Mouse (Mus musculus) forebrain, embryonic 14.5 days (tissue): ENCODE measurements around the gene Zfyve1. TPM values are rescaled to one million over a fixed set of nuclear protein-coding genes. Genes with fewer than 3 reads are reported as not detected.
A peak's percentile ranks its signal among the peaks of the same experiment; 100 is the strongest.
"Not testable (repeated sequence)": the region's sequence is repeated elsewhere in the genome, so short reads cannot be mapped to it uniquely, and the experiment has no call there.

Experiments used
- ATAC-seq: fragments of 200-750 bp; cut with Nextera tagmentation; 2 replicates; pipeline ENCODE4 v1.8.0; 2017; ENCODE audit warnings: mild to moderate bottlenecking, moderate library complexity
- DNase-seq: peaks from one replicate; pipeline ENCODE4 v3.0.0-alpha.2; 2015; ENCODE audit warnings: low spot score
- H3K27ac ChIP-seq: fragments of 300-500 bp; sonication (generic); 2 replicates; pipeline ENCODE4 v1.5.1; 2014; ENCODE audit warnings: low read depth, mild to moderate bottlenecking, control low read depth, low read length, moderate library complexity
- H3K27me3 ChIP-seq: fragments of 300-500 bp; sonication (generic); replicated peaks from 2 replicates; pipeline ENCODE4 v1.6.1; 2014; ENCODE audit warnings: low read length, control low read depth, mixed read lengths; ENCODE audit not compliant: control insufficient read depth, insufficient read depth
- H3K36me3 ChIP-seq: fragments of 300-500 bp; sonication (generic); 2 replicates; pipeline ENCODE4 v1.6.1; 2014; ENCODE audit warnings: low read length, control low read depth; ENCODE audit not compliant: control insufficient read depth, insufficient read depth
- H3K4me1 ChIP-seq: fragments of 300-500 bp; sonication (generic); 2 replicates; pipeline ENCODE4 v1.6.1; 2014; ENCODE audit warnings: antibody characterized with exemption, low read length, control low read depth; ENCODE audit not compliant: control insufficient read depth, insufficient read depth
- H3K4me2 ChIP-seq: fragments of 300-500 bp; sonication (generic); 2 replicates; pipeline ENCODE4 v1.6.1; 2014; ENCODE audit warnings: mild to moderate bottlenecking, control low read depth, low read length
- H3K4me3 ChIP-seq: fragments of 300-500 bp; sonication (generic); 2 replicates; pipeline ENCODE4 v1.5.1; 2014; ENCODE audit warnings: low read depth, low read length, control low read depth
- H3K9ac ChIP-seq: fragments of 300-500 bp; sonication (generic); 2 replicates; pipeline ENCODE4 v1.6.1; 2014; ENCODE audit warnings: mild to moderate bottlenecking, low read length, control low read depth, moderate library complexity
- H3K9me3 ChIP-seq: fragments of 300-500 bp; sonication (generic); replicated peaks from 2 replicates; pipeline ENCODE4 v1.6.1; 2016; ENCODE audit warnings: low read length, control low read depth, mixed read lengths; ENCODE audit not compliant: control insufficient read depth
- WGBS: fragments of 180-500 bp; shearing (Covaris S2); extraction: QIAGEN DNeasy Blood & Tissue Kit; methylation state at CpG from one replicate; pipeline ENCODE4 v1.1.7; 2014; 5-methylcytosine and 5-hydroxymethylcytosine counted together
- polyA plus RNA-seq: library from polyadenylated mRNA; unstranded; fragments of >200 nt; fragmentation: Nextera tagmentation; extraction: Ambion mirVana; gene quantifications from 2 replicates; pipeline ENCODE4 v1.2.1, GENCODE M21; 2014

Gene Zfyve1
- polyA plus RNA-seq: 22.7 and 27.7 TPM in 2 replicates

- ATAC-seq: peak; percentile 100
- under 1% methylated on average over 26 of the region's 28 CpGs for WGBS
- H3K27ac ChIP-seq: peak within 1 kb of the TSS; percentile 95
These were observed at the start of gene Zfyve1 for GRCm38 (mm10) chr12:83597025-83597501. Zfyve1 (minus strand) TSS chr12:83597222.

GRCm38 (mm10) chr12:83643116-83643515 lies 46.1 kb upstream of the Zfyve1 start:
- ATAC-seq: no peak

More at GRCm38 (mm10) chr12:83597025-83597501, at the start of gene Zfyve1:
- peak within 1 kb of the TSS; percentile 86 for H3K4me2 ChIP-seq
- H3K4me3 ChIP-seq: peak within 1 kb of the TSS; percentile 90
- peaks cover 22% of the 10 kb centered on the region for H3K4me1 ChIP-seq
- H3K9me3 ChIP-seq: no peaks in the 10 kb centered on the region
- peak; percentile 99 for DNase-seq
- no peaks in the 10 kb centered on the region for H3K27me3 ChIP-seq
- peaks cover 25% of the 10 kb centered on the region for H3K36me3 ChIP-seq
- peak within 1 kb of the TSS; percentile 95 for H3K9ac ChIP-seq

DNA sequence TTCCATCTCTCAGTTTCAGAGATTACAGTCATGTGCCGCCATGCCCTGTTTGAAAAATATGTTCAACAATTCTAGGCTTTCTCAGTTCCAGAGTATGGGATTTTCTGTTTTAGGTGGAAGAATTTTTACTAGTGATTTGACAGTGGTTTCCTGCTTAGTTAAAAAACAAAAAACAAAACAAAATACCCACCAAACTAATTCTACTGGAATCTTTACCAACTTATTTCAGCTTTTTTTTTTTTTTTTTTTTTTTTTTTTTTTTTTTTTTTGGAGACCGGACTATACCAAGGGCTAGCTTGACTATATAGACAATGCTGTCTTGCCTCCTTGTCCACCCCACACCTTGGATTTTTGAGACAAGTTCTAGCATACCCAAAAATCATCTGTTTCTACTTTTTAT lies 44.2 kb upstream of the Zfyve1 start:
- ATAC-seq: no peak
- H3K4me2 ChIP-seq: no peak overlapping the region
- no peaks in the 10 kb centered on the region for H3K9me3 ChIP-seq
- 97% methylated on average over 2 of the region's 2 CpGs for WGBS
- H3K9ac ChIP-seq: no peak overlapping the region
- no peak for DNase-seq
- no peaks in the 10 kb centered on the region for H3K4me1 ChIP-seq
- H3K27me3 ChIP-seq: no peaks in the 10 kb centered on the region
- peaks cover 59% of the 10 kb centered on the region for H3K36me3 ChIP-seq
- no peak overlapping the region for H3K4me3 ChIP-seq
- no peak overlapping the region for H3K27ac ChIP-seq

More at GRCm38 (mm10) chr12:83643116-83643515, 46.1 kb upstream of the Zfyve1 start:
- Histone ChIP-seq H3K4me2 (no peak overlapping the region), H3K4me1 (no peaks in the 10 kb centered on the region), H3K9ac (no peak overlapping the region), H3K27ac (no peak overlapping the region), H3K9me3 (no peaks in the 10 kb centered on the region), H3K36me3 (peaks cover 56% of the 10 kb centered on the region), H3K27me3 (no peaks in the 10 kb centered on the region), H3K4me3 (no peak overlapping the region)
- DNase-seq: no peak
- 90% methylated on average over 1 of the region's 1 CpGs for WGBS

DNA sequence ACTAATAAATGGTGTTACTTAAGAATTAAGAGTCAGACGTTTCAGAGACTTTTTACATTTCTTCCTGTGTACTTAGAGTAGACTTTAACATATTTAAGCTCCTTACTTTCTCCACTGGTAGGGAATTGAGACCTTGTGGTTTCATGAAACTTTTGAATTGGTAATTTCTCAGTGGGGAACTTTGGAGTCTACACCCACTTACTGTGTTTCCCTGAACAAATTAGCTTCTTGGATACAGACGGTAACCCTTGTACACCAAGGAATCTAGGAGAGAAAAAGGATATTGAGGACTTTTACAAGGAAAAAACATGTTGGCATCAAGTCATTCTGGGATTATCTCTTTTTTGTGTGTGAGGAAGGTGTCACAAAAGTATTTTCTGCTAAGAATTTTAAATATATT lies 36.8 kb upstream of the Zfyve1 start:
- H3K4me2 ChIP-seq: peak overlapping the region; percentile 67
- H3K9ac ChIP-seq: no peak overlapping the region
- H3K27me3 ChIP-seq: no peaks in the 10 kb centered on the region
- peaks cover 24% of the 10 kb centered on the region for H3K36me3 ChIP-seq
- DNase-seq (no peak), ATAC-seq (no peak)
- no peaks in the 10 kb centered on the region for H3K9me3 ChIP-seq
- H3K4me3 ChIP-seq: peak overlapping the region; percentile 91
- H3K4me1 ChIP-seq: no peaks in the 10 kb centered on the region
- H3K27ac ChIP-seq: no peak overlapping the region
- WGBS: 47% methylated on average over 2 of the region's 2 CpGs

DNA sequence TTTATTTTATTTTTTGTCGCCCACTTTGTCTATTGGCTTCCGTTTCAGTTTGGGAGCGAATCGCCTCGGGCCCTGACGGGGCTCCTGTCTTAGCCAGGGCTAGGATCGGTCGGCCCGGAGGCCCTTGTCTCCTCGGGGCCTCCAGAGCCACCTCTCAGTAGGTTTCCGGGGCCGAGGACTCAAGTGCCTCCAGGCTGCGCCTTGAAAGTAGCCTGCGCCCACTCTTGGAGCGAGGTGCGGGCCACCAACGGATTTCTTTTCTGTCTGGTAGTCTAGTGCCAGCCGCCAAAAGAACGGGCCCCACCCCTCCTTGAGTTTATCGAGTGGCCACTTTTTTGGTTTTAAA lies 35.6 kb upstream of the Zfyve1 start:
- H3K9ac ChIP-seq: peak overlapping the region; percentile 98
- no peaks in the 10 kb centered on the region for H3K9me3 ChIP-seq
- H3K36me3 ChIP-seq: peaks cover 18% of the 10 kb centered on the region
- peak; percentile 49 for ATAC-seq
- peak overlapping the region; percentile 91 for H3K4me3 ChIP-seq
- WGBS: under 1% methylated on average over 20 of the region's 20 CpGs
- peak; percentile 49 for DNase-seq
- no peaks in the 10 kb centered on the region for H3K4me1 ChIP-seq
- peak overlapping the region; percentile 67 for H3K4me2 ChIP-seq
- no peaks in the 10 kb centered on the region for H3K27me3 ChIP-seq
- H3K27ac ChIP-seq: peak overlapping the region; percentile 95

GRCm38 (mm10) chr12:83631743-83632679 lies 35.0 kb upstream of the Zfyve1 start:
- H3K27me3 ChIP-seq: no peaks in the 10 kb centered on the region
- 1% methylated on average over 64 of the region's 68 CpGs for WGBS
- ATAC-seq (peak; percentile 100), DNase-seq (peak; percentile 100)
- peaks cover 12% of the 10 kb centered on the region for H3K36me3 ChIP-seq
- no peaks in the 10 kb centered on the region for H3K9me3 ChIP-seq
- peak overlapping the region; percentile 95 for H3K27ac ChIP-seq
- H3K4me1 ChIP-seq: no peaks in the 10 kb centered on the region
- peak overlapping the region; percentile 91 for H3K4me3 ChIP-seq
- H3K4me2 ChIP-seq: peak overlapping the region; percentile 75
- H3K9ac ChIP-seq: peak overlapping the region; percentile 98

DNA sequence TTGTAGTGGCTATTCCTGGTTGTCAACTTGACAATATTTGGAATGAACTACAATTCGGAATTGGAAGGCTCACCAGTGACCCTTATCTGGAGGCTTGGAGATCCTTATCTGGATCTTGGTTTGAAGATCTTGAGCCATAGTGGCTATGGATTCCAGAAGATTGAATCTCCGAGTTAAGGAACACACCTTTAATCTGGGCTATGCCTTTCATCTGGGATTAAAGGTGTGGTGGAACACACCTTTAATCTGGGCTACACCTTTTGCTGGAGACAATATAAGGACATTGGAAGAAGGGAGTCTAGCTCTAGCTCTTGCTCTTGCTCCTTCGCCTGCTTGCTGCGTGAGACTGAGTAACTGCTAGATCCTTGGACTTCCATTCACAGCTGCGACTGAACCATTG lies 33.9 kb upstream of the Zfyve1 start, which contains the start of gene Rbm25:
Rbm25 (plus strand) TSS at position 301 of the 400 bp plus-strand sequence.
- peak within 1 kb of the TSS; percentile 98 for H3K9ac ChIP-seq
- ATAC-seq, H3K9me3 ChIP-seq, H3K4me1 ChIP-seq, DNase-seq, H3K27me3 ChIP-seq, H3K36me3 ChIP-seq: not testable (repeated sequence)
- H3K27ac ChIP-seq: peak within 1 kb of the TSS; percentile 95
- H3K4me3 ChIP-seq: peak within 1 kb of the TSS; percentile 91
- no CpG with 5 or more reads among the region's 5 CpGs for WGBS
- H3K4me2 ChIP-seq: peak within 1 kb of the TSS; percentile 75

- H3K9ac ChIP-seq: no peak overlapping the region
- no peak overlapping the region for H3K4me2 ChIP-seq
- no peaks in the 10 kb centered on the region for H3K36me3 ChIP-seq
- DNase-seq (no peak), ATAC-seq (no peak)
- no peaks in the 10 kb centered on the region for H3K4me1 ChIP-seq
- H3K9me3 ChIP-seq: no peaks in the 10 kb centered on the region
- no peak overlapping the region for H3K27ac ChIP-seq
- H3K27me3 ChIP-seq: no peaks in the 10 kb centered on the region
- WGBS: 79% methylated on average over 1 of the region's 1 CpGs
- H3K4me3 ChIP-seq: no peak overlapping the region
These were observed 27.3 kb upstream of the Zfyve1 start for GRCm38 (mm10) chr12:83624321-83624720.
